Mouse (Mus musculus): ENCODE data around the gene Lad1.

Lad1 gene

GRCm38 (mm10) chr1:135847139-135847562 lies 28.8 kb downstream of the Lad1 start:
- DNase-seq, result peak in 1 of 2 experiments; percentile 71

DNA sequence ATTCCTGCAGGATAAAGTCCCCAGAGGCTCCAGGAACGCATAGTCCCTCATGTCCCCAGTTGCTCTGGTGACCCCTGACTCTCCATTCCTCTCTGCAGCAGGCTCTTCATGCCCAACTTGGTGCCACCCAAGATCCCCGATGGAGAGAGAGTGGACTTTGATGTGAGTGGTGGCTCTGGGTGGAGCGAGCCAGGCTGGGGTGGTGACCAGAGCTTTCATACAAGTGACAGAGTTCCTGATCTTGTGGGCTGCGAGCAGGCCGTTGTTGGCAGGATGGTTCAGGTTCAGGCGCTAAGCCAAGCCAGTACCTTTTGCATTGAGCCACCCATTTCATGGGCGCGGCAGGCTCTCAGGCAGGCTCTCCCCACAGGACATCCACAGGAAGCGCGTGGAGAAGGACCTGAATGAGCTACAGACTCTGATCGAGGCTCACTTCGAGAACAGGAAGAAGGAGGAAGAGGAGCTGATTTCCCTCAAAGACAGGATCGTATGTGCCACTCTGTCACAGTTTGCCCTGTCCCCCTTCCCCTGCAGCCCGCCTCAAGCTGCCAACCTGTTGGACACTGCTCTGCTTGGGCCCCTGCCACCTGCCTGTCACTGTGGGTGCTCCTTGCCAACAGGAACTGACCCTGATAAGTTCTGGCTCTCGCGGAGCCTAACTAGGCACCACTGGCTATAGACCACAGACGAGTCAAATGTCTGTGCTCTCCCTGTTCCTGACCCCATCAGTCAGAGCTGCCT lies 29.4 kb downstream of the Lad1 start:
- no peak for DNase-seq

DNA sequence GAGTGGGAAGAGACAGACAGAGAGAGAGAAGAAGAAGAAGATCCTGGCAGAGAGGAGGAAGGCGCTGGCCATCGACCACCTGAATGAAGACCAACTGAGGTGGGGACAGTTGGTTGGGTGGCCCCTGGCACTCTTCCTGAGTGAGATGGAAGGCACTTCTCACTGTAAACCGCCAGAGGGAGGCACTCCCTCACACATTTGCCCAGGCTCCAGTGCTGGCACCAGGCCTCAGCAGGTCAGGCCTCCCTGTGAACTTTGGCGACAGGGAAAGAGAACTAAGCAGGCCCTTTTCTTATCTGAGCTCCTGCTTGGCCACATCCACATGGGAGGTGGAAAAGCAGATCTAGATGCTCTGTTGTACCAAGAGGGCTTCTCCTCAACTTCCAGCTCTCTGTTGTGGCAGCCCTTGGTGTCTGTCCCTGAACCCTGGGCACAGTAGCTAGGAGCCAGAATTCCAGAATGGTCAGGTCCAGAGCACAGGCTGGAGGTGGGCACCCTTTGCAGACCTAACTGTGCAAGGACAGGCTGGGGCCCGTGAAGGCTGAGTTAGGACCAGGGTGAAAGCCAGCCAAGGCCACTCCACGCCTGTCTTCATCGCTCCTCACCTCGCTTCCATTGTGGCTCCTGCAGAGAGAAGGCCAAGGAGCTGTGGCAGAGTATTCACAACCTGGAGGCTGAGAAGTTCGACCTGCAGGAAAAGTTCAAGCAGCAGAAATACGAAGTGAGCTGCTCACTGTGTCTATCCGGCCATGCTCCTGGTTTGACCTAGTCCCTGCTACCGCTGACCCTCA lies 32.5 kb downstream of the Lad1 start:
- peak; percentile 52 to 66 for DNase-seq

DNA sequence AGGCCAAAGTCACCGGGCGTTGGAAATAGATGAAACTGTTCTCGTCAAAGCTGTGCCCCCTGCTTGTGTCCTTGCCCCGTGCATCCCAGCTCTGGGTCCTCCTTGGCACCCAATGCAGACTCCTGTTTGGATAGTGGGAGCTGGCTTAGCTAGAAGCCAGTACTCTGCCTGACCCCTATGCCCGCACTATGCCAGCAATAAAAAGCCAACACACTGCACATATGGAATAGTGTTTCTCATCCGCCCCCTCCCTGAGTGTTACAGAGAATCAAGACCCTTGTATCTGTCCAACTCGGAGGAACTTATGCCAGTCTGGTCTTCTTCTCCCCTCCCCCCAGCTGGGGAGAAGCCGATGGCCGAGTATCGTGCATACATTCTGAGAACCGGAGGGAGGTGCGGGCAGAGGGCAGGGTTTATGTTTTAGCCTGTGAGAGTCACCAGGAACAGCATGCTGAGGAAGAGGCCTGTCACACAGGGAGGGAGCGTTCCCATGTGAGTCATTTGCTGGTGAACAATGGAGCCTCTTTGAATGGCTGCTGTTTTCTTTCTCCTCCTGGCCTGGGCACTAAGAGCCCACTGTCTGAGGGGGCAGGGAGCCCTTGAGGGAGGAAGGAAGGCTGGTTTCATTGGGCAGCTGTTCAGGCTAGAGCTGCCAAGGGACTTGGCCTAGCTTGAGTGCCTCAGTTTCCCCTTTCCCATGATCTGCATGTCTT lies 33.8 kb downstream of the Lad1 start:
- DNase-seq, result no peak

GRCm38 (mm10) chr1:135853200-135853599 lies 34.8 kb downstream of the Lad1 start:
- DNase-seq, result no peak

GRCm38 (mm10) chr1:135854591-135855343 lies 36.4 kb downstream of the Lad1 start:
- DNase-seq, result no peak

DNA sequence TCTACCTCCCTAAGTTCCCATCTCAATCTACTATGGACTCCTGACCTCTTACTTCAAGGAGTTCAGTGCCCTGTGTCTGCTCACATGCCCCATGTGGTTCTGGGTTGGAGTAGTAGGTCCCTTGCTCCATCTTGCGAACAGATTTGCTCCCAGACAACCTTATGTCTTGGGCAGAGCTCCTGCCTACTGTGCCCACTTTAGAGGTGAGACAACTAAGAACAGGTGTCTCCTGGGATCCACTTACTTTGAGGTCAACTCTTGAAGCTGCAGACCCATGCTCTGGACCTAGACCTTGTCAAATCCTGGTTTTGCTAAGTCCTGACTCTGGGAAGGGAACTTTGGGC lies 36.9 kb downstream of the Lad1 start:
- DNase-seq, result no peak

DNA sequence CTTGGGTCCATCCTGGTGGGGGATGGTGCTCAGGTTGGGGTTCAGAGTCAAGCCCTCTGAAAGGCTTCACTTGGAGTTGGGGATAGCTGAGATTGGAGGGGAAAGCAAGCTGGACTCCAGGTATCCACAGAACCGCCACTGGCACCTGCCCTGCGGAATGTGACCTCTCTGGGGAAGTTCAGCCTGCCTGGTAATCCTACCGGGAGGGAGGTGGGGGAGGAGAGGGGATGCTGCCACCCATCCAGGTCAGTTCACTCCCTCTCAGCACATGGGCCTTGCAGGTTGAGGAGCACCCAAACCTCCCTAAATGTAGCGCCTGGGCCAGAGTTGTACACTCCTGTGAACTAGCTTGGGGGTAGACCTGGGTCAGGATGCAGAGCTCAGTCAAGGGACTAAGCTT lies 37.7 kb downstream of the Lad1 start:
- DNase-seq, result no peak

DNA sequence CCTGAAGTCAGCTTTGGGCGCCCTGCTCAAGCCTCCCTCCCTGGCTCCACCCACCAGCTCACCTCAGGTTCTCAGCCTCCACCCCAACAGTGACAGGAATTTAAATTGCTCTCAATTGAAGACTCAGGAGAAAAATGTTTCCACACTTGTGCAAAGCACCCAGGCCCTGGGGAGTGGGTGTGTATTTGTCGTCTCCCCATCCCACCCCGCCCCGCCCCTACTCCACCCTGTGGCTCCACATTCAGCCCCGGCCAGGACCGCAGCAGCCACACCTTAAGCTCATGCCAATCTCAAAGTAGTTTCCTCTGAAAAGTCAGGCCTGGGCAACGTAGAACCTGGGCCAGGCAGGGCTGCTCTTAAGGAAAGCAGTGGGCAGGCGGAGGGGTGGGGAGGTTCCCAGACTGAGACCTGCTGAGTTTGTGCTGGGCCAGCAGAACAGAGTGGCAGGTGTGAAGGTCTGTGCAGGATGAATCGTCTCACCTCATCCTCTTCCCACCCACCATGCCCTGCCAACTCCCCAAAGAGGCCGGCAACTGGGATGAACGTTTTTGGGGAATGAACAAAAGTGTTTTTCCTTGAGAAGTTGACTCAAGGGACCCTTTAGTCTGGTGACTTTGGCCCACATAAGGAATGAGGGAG lies 38.9 kb downstream of the Lad1 start:
- DNase-seq, result no peak

DNA sequence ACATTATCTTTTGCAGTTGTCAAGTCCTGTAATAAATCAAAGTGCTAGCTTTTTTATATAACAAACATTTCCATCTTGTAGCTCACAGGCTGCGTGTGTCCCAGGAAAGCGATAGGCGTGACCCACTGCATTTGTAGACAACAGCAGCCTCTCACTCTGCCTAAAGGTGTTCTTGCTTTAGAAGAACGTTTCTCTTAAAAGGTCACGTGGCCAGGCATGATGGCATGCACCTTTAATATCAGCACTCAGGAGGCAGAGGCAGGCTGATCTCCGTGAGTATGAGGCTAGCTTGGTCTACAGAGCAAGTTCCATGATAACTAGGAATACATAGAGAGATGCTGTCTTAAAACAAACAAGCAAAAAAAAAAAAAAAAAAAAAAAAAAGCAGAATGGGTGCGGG lies 40.1 kb downstream of the Lad1 start:
- no peak for DNase-seq

DNA sequence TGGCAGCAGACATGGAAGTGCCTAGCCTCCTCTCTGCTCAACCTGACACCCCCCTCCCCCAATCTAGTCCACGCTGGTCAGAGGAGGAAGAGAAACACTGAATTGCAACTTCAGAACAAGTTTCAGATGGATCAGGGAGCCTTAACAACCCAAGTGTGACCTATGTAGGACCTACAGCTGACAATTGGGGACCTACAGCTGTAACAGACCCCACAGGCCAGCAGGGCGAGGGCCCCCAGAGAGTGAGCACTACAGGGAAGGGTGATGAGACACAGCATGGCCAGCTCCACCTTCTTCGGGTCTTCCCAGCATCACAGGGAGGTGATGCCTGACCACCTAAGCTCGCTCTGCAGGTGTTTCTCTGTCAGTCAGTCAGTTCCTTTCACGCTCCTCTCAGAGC lies 42.7 kb downstream of the Lad1 start:
- DNase-seq, result no peak

DNA sequence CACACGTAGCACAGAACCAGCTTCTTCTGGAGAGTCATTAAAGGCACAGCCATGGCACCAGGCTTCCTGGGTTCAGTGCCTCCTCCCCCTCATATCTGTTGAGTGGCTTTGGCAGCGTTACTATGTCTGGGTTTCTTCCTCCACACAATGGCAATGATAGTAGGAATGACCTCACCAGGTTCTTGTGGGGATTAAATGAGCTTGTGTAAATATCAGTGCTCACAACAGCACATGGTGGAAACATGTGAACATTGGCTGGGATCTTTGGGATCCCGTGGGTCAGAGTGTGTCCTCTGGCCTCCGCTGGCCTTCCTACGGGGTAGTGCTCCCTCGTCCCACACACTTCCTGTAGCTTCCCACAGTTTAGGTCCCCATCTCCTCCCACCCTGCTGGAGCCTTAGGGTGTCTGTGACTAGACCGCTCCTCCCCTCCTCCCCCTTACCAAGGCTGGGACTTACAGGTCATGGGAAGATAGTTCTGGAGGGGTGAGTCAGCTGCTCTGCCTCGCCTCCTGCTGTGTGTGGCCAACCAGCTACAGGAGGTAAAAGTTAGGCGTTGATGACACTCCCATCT lies 43.7 kb downstream of the Lad1 start:
- DNase-seq, result no peak

- DNase-seq, result no peak
Observed at GRCm38 (mm10) chr1:135862561-135862960, 44.2 kb downstream of the Lad1 start.

- no peak for DNase-seq
Observed at GRCm38 (mm10) chr1:135863786-135864335, 45.5 kb downstream of the Lad1 start.

DNA sequence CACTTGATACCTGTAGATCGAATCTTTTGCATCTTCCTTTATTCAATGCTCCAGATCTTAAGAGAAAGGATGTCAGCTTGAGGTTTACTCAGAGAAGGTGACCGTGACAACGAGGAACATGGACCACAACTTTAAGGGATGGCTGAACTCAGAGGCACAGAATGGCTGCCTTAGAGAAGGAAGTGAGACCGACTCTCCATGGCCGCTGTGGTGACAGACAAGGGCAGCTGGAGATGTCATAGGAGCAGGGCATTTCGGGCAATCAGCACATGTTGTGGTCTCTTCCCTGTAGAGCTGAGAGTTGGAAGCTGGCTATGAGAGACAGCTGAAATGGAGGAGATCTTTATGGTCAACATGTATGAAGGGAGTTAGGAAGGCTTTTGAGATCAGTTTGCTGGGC lies 46.4 kb downstream of the Lad1 start:
- DNase-seq, result no peak

DNA sequence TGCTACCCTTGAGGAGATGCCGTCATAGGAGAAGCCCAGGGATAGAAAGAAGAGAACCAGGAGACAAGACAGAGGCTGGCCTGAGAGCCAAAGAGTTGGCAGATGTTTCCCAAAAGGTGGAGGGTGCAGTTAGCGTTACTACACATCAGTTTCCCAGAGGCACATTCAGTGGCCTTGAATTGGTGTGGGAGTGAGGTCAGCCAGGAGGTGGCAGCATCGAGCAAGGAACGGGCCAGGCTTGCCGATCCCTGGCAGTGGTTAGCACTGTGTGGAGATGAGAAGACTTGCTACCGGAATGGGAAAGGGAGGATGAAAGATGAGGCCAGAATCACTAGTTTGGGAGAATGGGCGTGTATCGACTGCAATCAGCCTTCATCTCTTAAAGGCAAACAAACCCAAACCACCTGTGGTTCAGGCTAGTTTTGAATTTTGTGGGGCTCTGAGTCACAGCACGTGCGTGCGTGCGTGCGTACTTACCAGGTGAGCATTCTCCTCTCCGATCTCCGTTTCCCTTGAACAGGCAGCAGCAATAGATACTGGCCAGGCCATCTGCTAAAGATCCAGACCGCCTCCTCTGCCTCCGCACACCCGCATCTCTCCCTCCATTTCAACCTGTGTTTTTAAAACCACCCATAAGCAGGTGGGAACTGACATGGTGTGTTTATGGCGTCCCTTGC lies 47.3 kb downstream of the Lad1 start:
- peak; percentile 74 to 82 for DNase-seq

- DNase-seq, result no peak
Observed at GRCm38 (mm10) chr1:135868570-135868969, 50.2 kb downstream of the Lad1 start.

DNA sequence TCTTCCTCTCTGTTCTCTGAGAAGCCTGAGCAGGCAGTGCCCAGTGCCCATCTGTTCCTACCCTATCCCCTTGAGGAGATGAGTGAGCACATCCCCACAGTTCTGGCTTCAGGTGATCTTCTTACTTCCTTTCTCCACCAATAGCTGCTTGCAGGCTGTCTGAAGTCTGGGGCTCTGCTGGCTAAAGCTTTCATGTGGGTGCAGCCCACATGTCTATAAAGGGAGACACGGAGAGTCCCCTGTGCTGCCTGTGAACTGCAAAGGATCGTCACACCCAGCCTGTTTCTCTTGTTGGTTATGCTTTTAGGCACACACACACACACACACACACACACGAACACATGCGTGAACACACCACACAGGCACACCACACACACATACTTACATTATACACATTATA lies 54.6 kb downstream of the Lad1 start:
- no peak for DNase-seq

DNA sequence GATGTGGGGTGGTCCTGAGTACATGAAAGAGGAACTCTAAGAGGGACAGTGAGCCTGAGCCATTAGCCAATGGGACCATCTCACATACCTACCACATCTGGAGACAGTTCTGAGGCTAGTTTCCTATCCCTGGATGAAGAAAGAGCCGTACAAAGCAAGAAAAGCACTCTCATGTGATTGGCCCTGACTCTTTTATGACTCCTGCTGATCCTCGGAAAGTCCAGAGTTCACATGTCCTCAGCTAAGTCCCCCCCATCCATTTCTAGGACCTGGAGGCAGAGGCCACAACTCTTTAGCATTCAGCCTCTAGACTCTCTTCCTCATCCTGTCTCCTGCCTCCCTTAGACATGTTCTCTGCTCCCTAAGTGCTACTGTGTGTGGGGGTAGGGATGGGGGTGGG lies 58.9 kb downstream of the Lad1 start:
- DNase-seq, result no peak

- DNase-seq, result peak; percentile 55 to 79
Observed at GRCm38 (mm10) chr1:135882385-135883109, 64.1 kb downstream of the Lad1 start.
